Mouse (Mus musculus): ENCODE results near the gene Fads3.

GRCm38 (mm10) chr19:10104234-10104633 lies 62.9 kb downstream of the Fads3 start:
- TF ChIP-seq CTCF (IDR thresholded peaks at IDR 0.05; ENCODE audit: control insufficient read depth, insufficient read depth, low read length) (no peak), POLR2A (IDR thresholded peaks at IDR 0.05; ENCODE audit: borderline replicate concordance, control insufficient read depth, low read depth, low read length) (no peak)
